Mouse (Mus musculus): ENCODE measurements around the gene Stambpl1.
"Not testable (repeated sequence)": the region's sequence is repeated elsewhere in the genome, so short reads cannot be mapped to it uniquely, and the experiment has no call there.

Stambpl1 gene

DNA sequence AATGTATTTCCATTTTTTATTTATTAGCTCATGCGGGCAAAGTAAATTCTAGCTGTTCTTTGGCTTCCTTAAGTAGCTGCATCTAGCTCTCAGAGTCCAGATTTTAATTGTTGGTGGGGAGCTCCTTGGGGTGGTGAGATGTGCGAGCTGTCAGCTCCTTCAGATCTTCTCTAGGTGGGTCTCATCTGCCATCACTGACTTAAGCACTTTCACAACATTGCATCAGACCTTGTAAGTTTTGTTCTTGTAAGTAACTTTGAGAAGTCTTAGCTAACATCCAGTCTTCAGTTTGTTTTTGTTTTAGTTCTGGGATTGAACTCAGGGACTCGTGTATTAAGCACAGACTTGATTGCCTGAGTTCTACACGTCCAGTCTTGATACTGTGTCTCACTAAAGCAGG lies 6.9 kb downstream of the Stambpl1 start:
- DNase-seq: no peak

DNA sequence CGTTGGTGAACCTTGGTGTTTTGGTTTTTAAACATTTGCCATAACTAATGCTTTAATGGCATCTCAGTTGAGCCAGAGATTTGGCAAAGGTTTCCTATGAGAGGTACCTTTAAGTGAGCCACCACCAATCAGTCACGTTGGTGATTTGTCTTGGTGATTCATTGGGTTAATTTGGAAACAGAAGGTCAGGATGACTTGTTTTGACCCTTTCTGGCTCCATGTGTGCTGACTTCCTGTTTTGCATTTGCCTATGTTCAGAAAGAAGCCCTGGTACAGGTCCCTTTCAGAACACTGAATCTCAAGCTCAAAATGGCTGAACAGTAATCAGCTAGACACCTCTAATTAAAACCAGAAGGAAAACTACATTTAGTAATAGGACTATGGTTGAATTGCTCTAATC lies 7.5 kb downstream of the Stambpl1 start:
- no peak for DNase-seq

DNA sequence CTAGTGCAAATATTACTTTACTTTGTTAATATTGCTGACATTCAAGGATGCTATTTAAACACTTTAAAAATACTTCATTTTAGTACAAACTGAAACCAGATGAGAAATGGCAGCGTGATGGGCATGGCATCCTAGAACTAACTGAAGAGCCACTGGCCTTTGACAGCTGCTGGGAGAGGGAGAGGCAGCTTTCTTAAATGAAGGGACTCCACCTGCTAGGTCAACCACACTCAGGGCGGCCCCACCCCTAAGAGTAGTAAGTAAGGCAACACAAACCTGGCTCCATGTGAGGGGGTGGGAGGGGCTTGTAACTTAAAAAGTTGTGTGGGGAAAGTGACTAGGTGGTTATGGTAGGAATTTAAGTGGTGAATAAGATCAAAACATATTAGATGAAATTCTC lies 10.6 kb downstream of the Stambpl1 start:
- DNase-seq: no peak

DNA sequence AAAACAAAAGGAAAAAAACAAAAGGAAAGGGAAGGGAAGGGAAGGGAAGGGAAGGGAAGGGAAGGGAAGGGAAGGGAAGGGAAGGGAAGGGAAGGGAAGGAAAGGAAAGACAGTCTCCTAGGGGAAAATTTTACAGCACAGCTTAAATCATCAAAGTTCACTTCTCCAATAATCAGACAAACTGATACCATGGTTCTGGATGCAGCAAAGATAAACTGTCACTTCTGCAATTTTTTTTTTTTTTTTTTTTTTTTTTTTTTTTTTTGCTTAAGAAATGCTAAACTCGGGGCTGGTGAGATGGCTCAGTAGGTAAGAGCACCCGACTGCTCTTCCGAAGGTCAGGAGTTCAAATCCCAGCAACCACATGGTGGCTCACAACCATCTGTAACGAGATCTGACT lies 14.1 kb downstream of the Stambpl1 start:
- not testable (repeated sequence) for DNase-seq

DNA sequence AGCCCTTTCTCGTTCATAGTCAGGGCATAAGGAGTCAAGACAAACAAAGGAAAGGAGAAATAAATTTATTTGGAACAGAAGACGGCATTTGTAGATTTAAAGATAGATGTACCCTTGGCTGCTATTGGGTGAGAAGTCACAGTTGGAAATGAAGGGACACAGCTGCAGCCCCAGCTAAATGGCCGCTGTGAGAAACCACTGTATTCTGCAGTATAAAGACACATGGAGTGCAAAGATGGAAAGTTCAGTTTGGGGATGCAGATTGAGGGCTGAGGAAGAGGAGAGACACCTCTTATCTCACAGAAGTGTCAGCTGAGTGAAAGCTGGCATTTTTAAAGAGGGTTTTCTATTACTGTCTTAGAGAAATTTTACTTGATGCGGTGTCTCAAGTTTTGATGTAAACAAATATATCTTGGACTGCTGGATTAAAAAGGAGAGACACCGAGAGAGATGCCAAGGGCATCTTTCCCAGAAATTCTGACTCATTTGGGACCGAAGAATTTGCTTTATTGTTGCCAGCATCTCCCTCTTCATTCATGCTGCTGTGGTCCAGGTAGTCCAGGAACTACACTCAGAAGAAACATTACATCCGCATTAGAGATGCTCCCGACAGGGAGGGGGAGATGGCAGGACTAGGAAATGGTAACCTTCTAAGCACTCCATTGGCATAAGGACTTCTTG lies 14.9 kb downstream of the Stambpl1 start:
- no peak for DNase-seq

DNA sequence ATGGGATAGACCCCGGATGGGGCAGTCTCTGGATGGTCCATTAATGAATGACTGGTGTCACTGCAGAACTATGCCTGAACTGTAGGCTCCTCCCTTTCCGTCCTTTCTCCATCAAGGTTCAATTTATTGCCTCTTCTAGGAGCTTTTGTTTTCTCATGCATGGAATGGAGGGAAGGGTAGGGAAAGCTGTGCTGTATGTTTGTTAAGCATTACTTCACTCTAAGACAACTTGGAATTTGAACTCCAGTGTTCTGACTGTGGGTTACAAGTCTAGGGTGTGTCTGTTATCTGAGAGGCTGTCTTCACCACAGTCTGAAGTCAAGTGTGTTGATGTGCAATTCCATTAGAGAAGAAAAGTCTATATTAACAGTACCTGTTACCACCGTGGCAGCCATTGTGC lies 17.0 kb downstream of the Stambpl1 start:
- DNase-seq: no peak

DNA sequence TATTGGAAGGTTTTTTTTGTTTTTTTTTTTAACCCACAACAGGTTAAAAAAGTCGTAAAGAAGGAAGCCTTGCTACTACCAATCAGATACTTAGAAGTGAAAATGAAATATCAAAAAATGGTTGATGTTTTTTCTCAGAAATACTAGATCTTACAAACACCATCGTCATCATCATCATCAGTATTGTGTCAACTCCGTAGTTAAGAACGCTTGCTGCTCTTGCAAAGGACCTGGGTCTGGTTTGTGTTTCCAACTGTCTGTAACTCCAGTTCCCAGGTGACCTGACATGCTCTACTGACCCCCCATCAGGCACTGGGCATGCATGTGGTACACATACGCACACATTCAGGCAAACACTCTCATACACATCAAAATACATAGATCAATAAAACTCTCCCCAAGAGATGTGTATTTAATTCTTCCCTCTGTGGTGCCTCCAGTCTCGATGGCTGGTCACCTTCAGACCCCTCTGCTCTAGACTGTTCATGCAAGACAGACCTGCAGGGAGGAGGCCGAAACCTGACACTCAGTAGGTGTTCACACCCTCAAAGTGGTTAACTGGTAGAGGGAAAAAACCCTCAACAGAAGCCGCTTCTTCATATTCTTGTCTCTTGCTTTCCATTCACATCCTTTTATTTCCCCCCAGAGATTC lies 18.0 kb downstream of the Stambpl1 start:
- no peak for DNase-seq

DNA sequence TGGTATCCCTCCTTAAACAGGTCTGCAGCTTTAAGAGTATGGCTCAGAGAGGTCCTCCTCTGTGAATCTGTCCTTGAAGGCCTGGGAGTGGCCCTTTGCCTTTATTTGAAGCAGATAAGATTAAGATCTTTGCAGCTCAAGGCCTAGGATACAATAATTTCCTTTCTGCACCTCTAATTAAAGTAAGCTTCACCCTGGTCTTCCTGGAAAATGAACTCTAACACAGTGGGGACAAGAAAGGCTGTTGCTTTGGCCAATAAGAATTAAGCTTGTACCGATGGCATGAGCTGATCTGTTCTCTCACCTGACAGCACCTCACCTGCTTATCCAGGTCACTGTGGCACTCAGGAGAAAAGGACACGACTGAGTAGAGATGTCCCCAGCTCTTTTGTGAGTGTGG lies 18.8 kb downstream of the Stambpl1 start:
- DNase-seq: no peak

DNA sequence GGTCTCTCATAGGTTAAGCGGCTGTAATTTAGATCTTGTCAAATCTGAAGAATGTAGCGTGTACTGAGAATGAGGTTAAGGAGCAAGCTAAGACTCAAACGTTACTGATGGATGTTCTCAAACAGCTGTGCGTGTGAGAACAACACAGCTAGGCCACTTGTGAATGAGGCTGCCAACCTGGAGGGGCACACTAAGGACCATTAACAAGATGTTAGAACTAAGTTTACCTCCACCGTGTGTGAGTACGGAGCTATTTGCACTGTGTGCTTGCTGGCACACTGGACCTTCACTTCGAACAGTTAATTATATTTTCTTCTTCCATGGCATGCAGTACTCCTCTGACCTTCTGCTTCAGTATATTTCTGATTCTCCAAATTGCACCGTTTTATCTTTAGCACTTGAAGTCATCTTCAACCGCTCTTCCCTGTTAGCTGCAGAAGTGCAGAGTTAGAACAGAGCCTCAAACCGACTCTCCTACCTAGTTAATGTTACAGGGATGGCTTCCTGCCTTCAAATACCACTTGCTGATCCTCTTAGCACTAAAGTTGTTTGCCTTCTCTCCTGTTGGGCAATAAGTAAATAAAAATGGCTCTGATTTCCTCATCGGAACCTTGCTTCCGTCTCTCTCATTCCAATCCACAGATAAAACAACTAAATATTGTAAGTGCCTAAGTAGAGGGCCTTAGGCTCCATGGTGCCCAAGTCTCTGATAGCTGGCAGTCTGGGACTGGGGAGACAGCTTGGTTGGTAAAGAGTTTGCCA lies 20.6 kb downstream of the Stambpl1 start:
- no peak for DNase-seq

DNA sequence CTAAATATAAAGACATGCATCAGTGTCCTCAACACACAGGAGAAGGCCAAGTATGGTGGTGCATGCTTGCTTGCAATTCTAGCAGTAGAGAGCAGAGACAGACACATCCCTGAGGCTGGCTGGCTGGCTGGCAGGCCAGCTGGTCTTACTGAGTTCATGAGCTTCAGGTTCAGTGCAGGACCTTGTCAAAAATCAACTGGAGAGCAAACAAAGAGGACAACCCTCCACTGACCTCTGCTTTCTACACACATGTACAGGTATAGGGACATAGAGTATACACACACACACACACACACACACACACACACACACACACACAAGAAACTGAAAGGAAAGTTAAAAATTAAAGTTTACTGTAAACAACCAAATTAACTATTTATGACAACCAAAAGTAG lies 21.2 kb downstream of the Stambpl1 start:
- DNase-seq: no peak

DNA sequence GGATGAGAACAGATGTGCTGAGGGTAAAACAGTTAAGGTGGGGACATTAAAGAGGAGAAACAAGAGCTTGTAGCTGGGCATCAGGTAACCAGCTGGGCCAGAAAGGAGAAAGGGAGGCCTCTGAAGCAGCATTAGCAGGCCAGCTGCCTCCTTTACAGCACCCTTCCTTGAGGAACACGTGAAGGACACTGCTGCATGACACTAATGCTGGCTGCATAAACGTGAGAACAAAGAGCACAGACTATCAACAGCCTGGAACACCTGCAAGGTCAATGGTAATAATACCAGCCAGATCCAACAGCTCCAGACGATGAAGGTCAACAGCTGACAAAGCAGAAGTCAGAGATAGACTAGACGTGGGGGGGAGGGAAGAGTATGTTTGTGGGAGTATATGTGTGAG lies 22.1 kb downstream of the Stambpl1 start:
- DNase-seq: no peak

DNA sequence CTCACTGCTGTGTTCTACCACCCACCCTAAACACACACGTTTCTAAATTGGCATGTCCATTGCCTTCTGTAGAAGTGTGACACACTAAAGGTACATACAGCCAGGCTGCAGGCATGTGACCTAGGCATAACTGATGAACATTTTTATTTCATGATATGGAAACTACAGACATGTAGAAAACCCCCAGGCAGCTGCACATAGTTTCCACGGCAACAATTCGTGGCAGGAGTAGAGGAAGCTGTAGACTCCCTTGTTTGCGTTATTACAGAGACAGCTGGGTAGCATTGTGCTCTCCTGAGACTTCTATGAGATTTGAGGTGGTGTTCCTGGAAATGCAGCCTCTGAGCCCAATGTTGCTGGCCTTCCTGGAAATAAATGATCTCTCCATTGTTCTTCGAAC lies 24.9 kb downstream of the Stambpl1 start:
- no peak for DNase-seq

DNA sequence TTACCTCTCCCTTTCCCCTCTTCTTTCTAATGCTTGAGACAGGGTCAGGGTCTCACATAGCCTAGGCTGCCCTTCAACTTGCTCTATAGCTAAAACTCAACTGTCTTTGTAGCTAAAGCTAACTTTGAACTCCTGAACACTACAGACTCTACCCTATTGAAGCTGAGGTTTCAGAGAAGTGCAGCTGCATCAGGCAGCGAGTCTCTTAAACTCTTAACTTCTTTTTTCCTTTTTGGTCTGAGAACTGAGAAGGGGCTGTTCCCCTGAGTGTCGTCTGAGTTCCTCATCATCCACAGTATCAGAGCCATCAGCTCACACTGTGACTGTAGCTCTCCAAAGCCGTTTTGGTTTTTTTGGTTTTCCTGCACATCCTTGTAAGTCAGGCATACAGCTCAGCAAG lies 25.7 kb downstream of the Stambpl1 start:
- DNase-seq: no peak

DNA sequence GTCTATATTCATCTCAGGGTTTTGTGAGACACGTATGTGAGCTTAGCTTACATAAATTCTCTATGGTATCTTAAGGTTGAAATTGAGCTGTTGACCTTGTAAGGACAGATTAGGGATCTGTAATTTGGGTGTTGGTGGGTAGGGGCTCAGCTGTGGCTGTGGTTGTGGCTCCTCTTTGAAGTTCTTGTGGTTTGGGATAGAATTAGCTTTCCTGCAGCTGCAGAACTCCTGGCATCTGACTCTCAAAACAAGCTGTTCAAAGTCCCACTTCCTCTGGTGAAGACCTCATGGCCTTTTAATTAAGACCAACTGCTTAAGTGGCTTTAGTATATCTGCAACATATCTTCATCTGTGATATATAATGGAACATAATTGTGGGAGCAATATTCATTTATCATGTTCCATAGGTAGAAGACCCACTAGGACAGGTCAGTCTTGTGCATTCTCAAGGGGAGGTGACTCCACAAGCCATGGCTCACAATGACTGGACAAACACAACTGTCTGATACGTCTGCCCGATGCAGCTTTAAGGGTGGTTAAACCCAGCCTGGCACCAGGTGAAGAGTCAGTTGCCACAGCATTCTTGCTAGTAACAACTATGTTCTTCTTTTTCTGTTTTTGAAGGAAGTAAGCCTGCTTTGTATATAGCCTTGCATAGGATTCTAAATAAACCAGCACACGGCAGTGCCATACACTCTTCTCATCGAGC lies 27.4 kb downstream of the Stambpl1 start:
- no peak for DNase-seq

DNA sequence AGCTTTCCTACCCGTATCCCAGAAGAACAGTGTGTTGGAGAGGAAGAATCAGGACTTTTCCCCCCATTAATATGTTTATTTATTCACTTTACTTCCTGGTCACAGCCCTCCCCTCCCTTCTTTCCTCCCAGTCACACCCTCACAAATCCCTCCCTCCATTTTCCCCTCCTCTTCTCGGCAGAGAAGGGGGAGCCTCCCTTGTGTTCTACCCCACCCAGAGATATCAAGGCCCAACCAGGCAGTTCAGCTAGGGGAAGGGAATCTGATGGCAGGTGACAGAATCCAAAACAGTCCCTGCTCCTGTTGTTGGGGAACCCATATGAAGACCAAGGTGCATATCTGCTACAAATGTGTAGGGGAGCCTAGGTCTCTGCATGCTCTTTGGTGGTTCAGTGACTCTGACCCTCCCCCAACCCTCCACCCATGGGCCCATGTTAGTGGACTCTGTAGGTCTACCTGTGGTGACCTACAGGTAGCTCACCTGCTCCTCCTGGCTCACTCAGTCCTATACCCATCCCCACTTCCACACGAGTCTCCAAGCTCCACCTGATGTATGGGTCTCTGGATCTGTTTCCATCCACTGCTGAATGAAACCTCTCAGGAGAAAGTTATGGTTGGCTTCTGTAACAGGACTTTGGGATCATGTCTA lies 28.8 kb downstream of the Stambpl1 start:
- no peak for DNase-seq

DNA sequence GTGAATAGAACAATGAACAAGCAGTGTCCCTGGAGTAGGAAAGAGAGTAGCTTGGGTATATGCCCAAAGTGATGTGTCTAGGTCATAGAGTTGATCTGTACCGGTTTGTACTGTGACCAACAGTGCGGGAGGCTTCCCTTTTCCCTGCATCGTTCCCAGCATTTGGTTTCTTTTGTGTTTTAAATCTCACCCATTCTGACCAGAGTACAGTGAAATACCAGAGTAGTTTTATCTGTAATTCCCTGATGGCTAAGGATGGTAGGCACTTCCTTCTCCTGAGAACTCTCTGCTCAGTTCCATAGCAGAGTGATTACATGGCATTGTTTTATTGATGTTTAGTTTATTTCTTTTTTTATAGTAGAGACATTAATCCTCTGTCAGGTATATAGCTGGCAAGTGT lies 30.8 kb downstream of the Stambpl1 start:
- no peak for DNase-seq

DNA sequence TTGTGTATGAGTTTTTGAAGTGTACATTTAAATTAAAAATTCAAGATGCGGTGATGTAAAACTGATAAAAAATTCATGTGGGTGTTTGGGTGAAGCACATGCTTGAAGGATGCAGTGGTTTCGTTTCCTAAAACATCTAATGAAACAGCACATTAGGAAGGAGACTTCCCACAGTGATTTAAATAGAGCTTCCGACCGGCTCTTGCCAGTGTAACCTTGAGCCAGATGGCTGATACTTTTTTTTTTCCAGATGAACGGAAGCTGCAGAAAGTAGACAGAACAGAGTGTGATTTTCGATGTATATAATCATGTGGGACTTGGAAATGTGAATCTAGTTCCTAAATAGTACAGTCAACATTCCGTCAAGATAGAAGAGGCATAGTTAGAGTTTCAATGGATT lies 39.6 kb downstream of the Stambpl1 start:
- DNase-seq: no peak

DNA sequence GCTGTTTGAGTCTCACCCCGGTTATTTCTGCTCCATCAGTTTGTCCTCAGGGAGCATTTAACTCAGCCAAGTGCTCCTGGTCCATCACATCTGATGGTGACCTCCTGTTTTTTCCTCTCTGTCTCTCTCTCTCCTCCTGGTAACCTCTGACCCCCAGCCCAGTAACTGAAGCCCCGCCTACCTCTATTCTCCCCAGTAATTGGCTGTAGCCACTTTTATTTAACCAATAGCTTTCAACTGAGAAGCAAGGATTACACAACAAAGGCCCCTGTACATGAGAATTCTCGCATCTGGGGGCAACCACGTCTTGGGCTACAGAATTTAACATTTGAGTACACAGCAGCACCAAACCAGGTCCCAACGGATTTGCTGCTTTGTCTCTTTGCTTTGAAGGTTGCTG lies 40.3 kb downstream of the Stambpl1 start:
- no peak for DNase-seq

DNA sequence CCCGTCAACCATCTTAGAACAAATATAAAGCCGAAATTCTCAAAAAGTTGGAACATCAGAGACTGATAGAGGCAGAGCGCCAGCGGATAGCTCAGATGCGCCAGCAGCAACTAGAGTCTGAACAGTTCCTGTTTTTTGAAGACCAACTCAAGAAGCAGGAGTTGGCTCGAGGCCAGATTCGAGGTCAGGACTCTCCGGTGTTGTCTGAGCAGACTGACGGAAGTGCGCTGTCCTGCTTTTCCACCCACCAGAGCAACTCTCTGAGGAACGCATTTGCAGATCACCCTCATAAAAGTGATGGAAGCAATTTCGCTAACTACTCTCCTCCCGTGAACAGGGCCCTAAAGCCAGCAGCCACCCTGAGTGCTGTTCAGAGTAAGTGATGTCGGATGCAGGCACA lies 41.9 kb downstream of the Stambpl1 start:
- peak; percentile 50 to 61 for DNase-seq

DNA sequence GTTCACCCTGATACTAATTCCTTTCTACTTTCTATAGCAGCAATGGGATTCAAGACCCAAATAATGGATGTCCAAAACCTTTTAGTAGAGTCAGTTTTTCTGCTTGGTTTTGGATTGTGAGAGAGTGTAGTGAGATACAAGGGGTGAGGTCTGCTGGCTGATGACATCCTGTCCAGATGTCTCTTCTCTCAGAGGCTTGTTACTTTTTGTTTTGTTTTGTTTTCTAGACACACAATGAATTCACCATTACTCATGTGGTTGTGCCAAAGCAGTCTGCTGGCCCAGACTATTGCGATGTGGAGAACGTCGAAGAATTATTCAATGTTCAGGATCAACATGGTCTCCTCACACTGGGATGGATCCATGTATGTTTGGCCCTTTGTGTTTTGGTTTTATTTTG lies 44.0 kb downstream of the Stambpl1 start:
- DNase-seq: no peak

DNA sequence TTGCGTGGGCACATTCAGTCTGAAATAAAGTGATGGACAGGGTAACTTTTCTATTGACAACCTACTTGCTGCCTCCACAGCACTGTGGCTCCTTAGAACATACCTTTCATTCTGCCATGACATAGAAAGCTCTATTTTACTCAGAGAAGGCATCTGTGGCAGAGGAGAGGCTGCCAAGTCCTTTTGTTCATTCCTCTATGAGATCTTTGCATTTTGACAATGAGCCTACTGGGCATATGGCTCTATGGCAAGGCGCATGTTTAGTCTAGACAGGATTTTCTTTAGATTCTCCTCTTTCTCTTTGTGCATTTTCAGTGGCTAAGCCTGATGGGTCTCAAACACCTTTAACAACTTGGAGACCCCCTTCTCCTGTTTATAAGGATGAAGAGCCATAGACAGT lies 45.7 kb downstream of the Stambpl1 start:
- no peak for DNase-seq

DNA sequence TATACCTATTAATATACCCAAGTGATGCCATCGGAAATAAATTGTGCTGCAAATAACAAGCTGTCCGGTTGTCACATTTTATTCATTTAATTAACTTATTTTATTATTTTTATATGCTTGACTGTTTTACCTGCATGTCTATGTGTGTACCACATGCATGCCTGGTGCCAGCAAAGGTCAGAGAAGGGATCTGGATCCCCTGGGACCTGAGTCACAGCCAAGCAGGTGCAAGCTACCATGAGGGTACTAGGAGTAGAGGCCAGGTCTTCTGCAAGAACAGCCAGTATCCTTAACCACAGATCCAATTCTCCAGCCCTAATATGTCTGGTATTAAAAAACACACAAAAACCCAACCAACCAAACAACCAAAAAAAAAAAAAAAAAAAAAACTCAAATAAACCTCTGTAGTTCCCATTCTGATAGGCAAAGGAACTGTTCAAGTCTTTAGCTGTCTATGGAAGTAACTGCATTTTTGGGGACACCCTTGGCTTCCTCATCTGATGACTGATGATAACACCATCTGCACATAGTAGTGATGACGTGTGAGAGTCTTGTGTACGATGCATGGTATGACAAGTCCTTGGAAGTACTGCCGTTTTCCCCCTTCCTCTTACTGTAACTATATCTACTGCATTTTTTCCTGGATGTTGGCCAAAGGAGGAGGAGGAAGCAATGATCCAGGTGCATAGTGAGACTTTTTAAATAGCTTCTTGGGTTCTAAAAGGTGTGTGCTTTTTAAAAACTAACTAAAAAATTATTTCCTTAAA lies 48.4 kb downstream of the Stambpl1 start:
- DNase-seq: no peak

Data from spleen, adult 18-20 months (tissue).